Mouse (Mus musculus) olfactory bulb, adult 2 months (tissue): ENCODE measurements around the gene Adcy4.

Experiments
- CTCF ChIP-seq: fragments of 200-500 bp; IDR thresholded peaks from 2 replicates; pipeline ENCODE4 v1.5.1; 2012; ENCODE audit warnings: low read depth, mild to moderate bottlenecking, low read length, moderate library complexity; ENCODE audit not compliant: insufficient read depth
- POLR2A ChIP-seq: fragments of 200-500 bp; IDR thresholded peaks from 2 replicates; pipeline ENCODE4 v1.6.1; 2012; ENCODE audit warnings: mild to moderate bottlenecking, low read depth, low read length, moderate library complexity; ENCODE audit not compliant: insufficient read depth

DNA sequence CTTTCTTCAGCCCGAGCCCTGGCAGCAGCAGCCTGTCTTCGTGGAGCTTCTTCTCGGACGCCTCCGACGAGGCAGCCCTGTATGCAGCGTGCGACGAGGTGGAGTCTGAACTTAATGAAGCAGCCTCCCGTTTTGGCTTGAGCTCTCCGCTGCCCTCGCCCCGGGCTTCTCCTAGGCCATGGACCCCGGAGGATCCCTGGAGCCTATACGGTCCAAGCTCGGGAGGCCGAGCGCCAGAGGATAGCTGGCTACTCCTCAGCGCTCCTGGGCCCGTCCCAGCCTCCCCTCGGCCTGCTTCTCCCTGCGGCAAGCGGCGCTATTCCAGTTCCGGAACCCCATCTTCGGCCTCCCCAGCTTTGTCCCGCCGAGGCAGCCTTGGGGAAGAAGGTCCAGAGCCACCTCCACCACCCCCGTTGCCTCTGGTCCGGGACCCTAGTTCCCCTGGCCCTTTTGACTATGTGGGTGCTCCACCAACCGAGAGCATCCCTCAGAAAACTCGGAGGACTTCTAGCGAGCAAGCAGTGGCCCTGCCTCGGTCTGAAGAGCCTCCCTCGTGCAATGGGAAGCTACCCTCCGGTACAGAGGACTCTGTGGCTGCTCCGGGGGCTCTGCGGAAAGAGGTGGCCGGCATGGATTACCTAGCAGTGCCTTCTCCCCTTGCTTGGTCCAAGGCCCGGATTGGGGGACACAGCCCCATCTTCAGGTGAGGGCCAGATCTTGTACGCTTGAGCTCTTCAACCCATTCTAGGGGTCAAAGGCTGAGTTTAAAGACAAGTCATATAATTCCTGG is 42.9 kb upstream of the Adcy4 start:
- TF ChIP-seq CTCF (no peak), POLR2A (no peak)
